Mouse (Mus musculus) intestine, postnatal 0 days (tissue): ENCODE data around the gene Plac9a. TPM values are rescaled to one million over a fixed set of nuclear protein-coding genes. Genes with fewer than 3 reads are reported as not detected.

Experiments
- ATAC-seq: fragments of 200-750 bp; cut with Nextera tagmentation; 2 replicates; pipeline ENCODE4 v1.8.0; 2017; ENCODE audit warnings: mild to moderate bottlenecking, moderate TSS enrichment, moderate library complexity
- H3K27ac ChIP-seq: fragments of 300-500 bp; sonication (generic); 2 replicates; pipeline ENCODE4 v1.5.1; 2014; ENCODE audit warnings: mild to moderate bottlenecking, low read depth, low read length, moderate library complexity
- H3K27me3 ChIP-seq: fragments of 300-500 bp; sonication (generic); replicated peaks from 2 replicates; pipeline ENCODE4 v1.6.1; 2014; ENCODE audit warnings: low read length, mixed read lengths; ENCODE audit not compliant: control insufficient read depth, insufficient read depth
- H3K36me3 ChIP-seq: fragments of 300-500 bp; sonication (generic); 2 replicates; pipeline ENCODE4 v1.6.1; 2014; ENCODE audit warnings: mild to moderate bottlenecking, moderate library complexity; ENCODE audit not compliant: control insufficient read depth, insufficient read depth
- H3K4me1 ChIP-seq: fragments of 300-500 bp; sonication (generic); replicated peaks from 2 replicates; pipeline ENCODE4 v1.6.1; 2014; ENCODE audit warnings: antibody characterized with exemption, low read length, mixed read lengths; ENCODE audit not compliant: control insufficient read depth, insufficient read depth
- H3K4me2 ChIP-seq: fragments of 300-500 bp; sonication (generic); replicated peaks from 2 replicates; pipeline ENCODE4 v1.6.1; 2014; ENCODE audit warnings: low read depth, mild to moderate bottlenecking, moderate library complexity
- H3K4me3 ChIP-seq: fragments of 300-500 bp; sonication (generic); 2 replicates; pipeline ENCODE4 v1.5.1; 2014; ENCODE audit warnings: low read depth, low read length
- H3K9ac ChIP-seq: fragments of 300-500 bp; sonication (generic); 2 replicates; pipeline ENCODE4 v1.6.1; 2014; ENCODE audit warnings: mild to moderate bottlenecking, low read depth, low read length
- H3K9me3 ChIP-seq: fragments of 300-500 bp; sonication (generic); 2 replicates; pipeline ENCODE4 v1.6.1; 2016; ENCODE audit warnings: mixed run types; ENCODE audit not compliant: control insufficient read depth
- CTCF ChIP-seq: sonication (generic); IDR thresholded peaks from 2 replicates; pipeline ENCODE4 v1.5.1; 2016; ENCODE audit warnings: low read depth, mild to moderate bottlenecking, control low read depth, antibody characterized with exemption, moderate library complexity
- WGBS: fragments of 180-500 bp; shearing (Covaris S2); extraction: QIAGEN DNeasy Blood & Tissue Kit; methylation state at CpG from one replicate; pipeline ENCODE4 v1.1.7; 2014; 5-methylcytosine and 5-hydroxymethylcytosine counted together
- polyA plus RNA-seq: library from polyadenylated mRNA; unstranded; fragments of >200 nt; fragmentation: Nextera tagmentation; extraction: Ambion mirVana; gene quantifications from 2 replicates; pipeline ENCODE4 v1.2.1, GENCODE M21; 2015

Plac9a gene
- polyA plus RNA-seq, 1 experiment from 2014 or later: 1.3 TPM

- TF ChIP-seq CTCF: no peak
- 51% methylated on average over 9 of the region's 9 CpGs for WGBS
- Histone ChIP-seq H3K36me3 (peaks cover 38% of the 10 kb centered on the region), H3K27me3 (no peaks in the 10 kb centered on the region), H3K9me3 (no peaks in the 10 kb centered on the region), H3K4me2 (no peak overlapping the region), H3K9ac (no peak overlapping the region), H3K27ac (peak overlapping the region; percentile 71; the same call in 1 of the 2 replicates), H3K4me3 (no peak overlapping the region), H3K4me1 (peaks cover 28% of the 10 kb centered on the region; the same call in 1 of the 2 replicates)
- no peak for ATAC-seq
Observed at GRCm38 (mm10) chr14:25869135-25869878, 33.6 kb downstream of the Plac9a start.

- H3K9ac ChIP-seq: no peak overlapping the region
- H3K9me3 ChIP-seq: no peaks in the 10 kb centered on the region
- no peak for TF ChIP-seq CTCF
- ATAC-seq: no peak
- no peaks in the 10 kb centered on the region for H3K27me3 ChIP-seq
- no peak overlapping the region for H3K4me3 ChIP-seq
- H3K4me2 ChIP-seq: no peak overlapping the region; the same call in 1 of the 2 replicates
- H3K4me1 ChIP-seq: peaks cover 28% of the 10 kb centered on the region; the same call in 1 of the 2 replicates
- 54% methylated on average over 3 of the region's 4 CpGs for WGBS
- peaks cover 32% of the 10 kb centered on the region for H3K36me3 ChIP-seq
- peak overlapping the region; percentile 71; the same call in 1 of the 2 replicates for H3K27ac ChIP-seq
Observed at GRCm38 (mm10) chr14:25868706-25869105, 34.2 kb downstream of the Plac9a start.

- WGBS: 31% methylated on average over 6 of the region's 6 CpGs
- peak; percentile 84 for ATAC-seq
- H3K4me1 ChIP-seq: peaks cover 28% of the 10 kb centered on the region; the same call in 1 of the 2 replicates
Observed at GRCm38 (mm10) chr14:25867834-25868233, 35.1 kb downstream of the Plac9a start.

GRCm38 (mm10) chr14:25866832-25867231 lies 36.1 kb downstream of the Plac9a start:
- no peak for ATAC-seq
- no peak for TF ChIP-seq CTCF
- Histone ChIP-seq H3K4me3 (no peak overlapping the region), H3K4me2 (no peak overlapping the region; the same call in 1 of the 2 replicates), H3K36me3 (peaks cover 15% of the 10 kb centered on the region; the same call in 1 of the 2 replicates), H3K9me3 (no peaks in the 10 kb centered on the region), H3K4me1 (peaks cover 28% of the 10 kb centered on the region; the same call in 1 of the 2 replicates), H3K27ac (peak overlapping the region; percentile 71), H3K9ac (no peak overlapping the region), H3K27me3 (no peaks in the 10 kb centered on the region)
- 42% methylated on average over 11 of the region's 11 CpGs for WGBS

More at GRCm38 (mm10) chr14:25867834-25868233, 35.1 kb downstream of the Plac9a start:
- no peaks in the 10 kb centered on the region for H3K27me3 ChIP-seq
- peaks cover 23% of the 10 kb centered on the region for H3K36me3 ChIP-seq
- H3K4me2 ChIP-seq: no peak overlapping the region; the same call in 1 of the 2 replicates
- H3K9ac ChIP-seq: no peak overlapping the region
- H3K27ac ChIP-seq: peak overlapping the region; percentile 71
- TF ChIP-seq CTCF: no peak
- H3K9me3 ChIP-seq: no peaks in the 10 kb centered on the region
- H3K4me3 ChIP-seq: no peak overlapping the region

- no peak for ATAC-seq
- no peak overlapping the region for H3K4me2 ChIP-seq
- H3K4me3 ChIP-seq: no peak overlapping the region
- H3K27ac ChIP-seq: peak overlapping the region; percentile 71; the same call in 1 of the 2 replicates
- peaks cover 28% of the 10 kb centered on the region; the same call in 1 of the 2 replicates for H3K4me1 ChIP-seq
- WGBS: 63% methylated on average over 6 of the region's 6 CpGs
- no peak for TF ChIP-seq CTCF
- no peak overlapping the region for H3K9ac ChIP-seq
- no peaks in the 10 kb centered on the region for H3K27me3 ChIP-seq
- peaks cover 15% of the 10 kb centered on the region; the same call in 1 of the 2 replicates for H3K36me3 ChIP-seq
- no peaks in the 10 kb centered on the region for H3K9me3 ChIP-seq
Observed at GRCm38 (mm10) chr14:25866384-25866783, 36.5 kb downstream of the Plac9a start.

GRCm38 (mm10) chr14:25865251-25865650 lies 37.6 kb downstream of the Plac9a start:
- Histone ChIP-seq H3K27me3 (no peaks in the 10 kb centered on the region), H3K4me3 (no peak overlapping the region), H3K4me1 (peaks cover 28% of the 10 kb centered on the region; the same call in 1 of the 2 replicates), H3K9ac (no peak overlapping the region), H3K36me3 (peaks cover 9% of the 10 kb centered on the region; the same call in 1 of the 2 replicates), H3K4me2 (no peak overlapping the region), H3K9me3 (no peaks in the 10 kb centered on the region), H3K27ac (no peak overlapping the region)
- WGBS: 67% methylated on average over 5 of the region's 5 CpGs
- no peak for ATAC-seq
- TF ChIP-seq CTCF: no peak
